Mouse (Mus musculus): ENCODE results near the gene Atp5e.

Gene Atp5e

DNA sequence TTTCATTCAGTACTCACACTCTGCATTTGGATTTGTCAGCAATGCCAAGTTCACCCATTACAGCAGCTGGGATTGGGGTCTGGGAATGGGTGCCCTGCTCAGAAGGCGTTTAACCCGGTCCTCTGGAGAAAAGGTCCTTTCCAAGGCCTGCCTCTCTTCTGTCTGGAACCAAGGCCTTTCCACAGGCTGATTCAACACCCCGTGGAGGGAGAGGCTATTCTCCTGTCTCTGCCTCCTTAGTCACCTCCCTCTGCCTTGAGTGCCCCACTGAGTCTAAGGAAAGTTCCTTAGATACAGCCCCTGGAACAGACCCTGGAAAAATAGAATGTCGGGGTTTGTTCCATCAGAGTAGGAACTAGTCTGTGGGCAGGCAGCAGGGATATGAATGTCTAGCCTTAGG lies 15.5 kb downstream of the Atp5e start:
- ATAC-seq (ENCODE audit: insufficient number of reproducible peaks, low FRiP score, low TSS enrichment): no peak

DNA sequence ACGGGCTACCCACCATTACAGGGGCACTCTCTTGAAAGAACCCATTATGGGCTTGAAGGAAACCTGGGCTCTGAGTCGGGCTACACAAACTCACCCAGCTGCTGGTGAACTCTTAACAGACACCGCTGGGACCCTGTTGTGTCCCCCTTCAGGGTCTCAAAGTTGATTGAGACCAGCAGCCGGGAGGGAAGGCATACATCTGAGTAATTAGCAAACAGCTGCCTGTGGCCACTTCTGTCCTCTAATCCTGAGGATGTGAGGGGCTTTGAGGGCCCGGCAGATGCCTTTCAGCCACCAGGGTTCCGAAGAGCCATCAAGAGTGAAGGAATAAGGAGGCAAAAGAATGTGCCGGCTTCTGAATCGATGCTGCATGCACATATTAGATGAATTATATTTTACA lies 17.0 kb downstream of the Atp5e start:
- no peak for ATAC-seq (ENCODE audit: insufficient number of reproducible peaks, low FRiP score, low TSS enrichment)

DNA sequence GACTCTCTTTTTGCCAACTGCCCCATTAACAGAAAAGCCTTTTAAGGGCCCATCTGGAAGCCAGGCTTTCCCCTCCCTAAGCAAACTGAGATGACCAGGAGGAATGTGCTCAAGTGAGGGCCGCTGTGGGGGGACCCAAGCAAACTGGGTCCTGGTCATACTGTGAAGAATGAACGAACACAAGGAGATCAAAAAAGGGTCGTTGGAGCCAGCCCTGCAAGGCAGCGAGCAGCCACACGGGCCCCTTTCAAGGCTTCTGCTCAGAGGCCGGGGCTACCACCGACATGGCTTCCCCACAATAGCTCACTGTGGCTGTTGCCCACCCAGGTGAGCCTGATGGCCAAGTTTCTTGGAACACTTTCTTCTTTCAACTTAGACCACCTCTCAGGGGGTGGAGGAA lies 17.4 kb downstream of the Atp5e start:
- ATAC-seq (ENCODE audit: insufficient number of reproducible peaks, low FRiP score, low TSS enrichment): no peak

DNA sequence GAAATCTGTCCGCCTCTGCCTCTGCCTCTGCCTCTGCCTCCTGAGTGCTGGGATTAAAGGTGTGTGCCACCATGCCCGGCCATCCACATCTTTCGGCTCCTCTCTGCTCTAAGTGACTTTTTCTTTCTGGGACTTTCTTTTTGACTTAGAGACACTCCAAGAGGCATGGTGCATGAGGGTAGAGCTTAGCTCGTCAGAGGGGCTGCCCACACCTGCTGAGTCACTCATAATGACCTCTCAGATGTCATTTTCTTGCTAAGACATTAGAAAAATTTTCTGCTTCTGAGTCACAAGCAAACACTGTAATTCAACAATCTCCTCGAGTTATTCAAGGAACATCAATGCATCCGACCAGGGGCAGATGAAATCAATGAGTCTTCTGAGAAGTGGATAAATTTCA lies 18.9 kb downstream of the Atp5e start:
- no peak for ATAC-seq (ENCODE audit: insufficient number of reproducible peaks, low FRiP score, low TSS enrichment)

DNA sequence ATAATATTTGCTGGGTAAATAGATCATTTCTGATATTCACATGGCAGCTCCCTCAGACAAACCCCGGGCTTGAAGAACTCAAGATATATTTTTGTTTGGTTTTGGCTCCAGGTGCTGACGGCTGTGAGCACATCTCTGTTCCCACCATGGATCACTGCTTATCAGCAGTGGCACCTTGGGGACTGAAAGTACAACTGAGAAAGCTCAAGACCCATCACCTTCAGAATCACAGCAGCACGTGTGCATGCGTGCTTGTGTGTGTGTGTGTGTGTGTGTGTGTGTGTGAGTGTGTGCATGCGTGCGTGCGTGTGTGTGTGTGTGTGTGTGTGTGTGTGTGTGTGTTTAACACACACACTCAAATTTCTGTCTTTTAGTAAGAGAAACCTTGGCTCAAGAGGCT lies 19.5 kb downstream of the Atp5e start:
- ATAC-seq (ENCODE audit: insufficient number of reproducible peaks, low FRiP score, low TSS enrichment): no peak

DNA sequence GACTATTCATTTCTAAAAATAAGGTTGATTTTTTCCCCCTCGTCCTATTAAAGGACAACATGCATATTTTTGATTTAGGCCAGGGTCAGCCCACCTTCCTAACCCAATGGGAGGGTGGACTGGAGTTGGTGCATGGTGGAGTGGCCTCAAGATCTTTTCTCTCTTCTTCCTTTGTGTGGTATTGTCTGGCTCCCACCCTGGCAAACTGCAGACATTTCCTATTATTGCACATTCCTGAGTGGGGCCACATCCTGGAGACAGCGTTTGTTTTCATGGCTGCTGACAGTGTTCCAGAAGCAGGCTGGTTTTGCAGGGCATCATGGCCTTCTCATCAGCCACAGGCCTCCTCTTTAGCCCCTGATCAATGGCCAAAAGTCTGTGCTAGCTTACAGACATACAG lies 20.9 kb downstream of the Atp5e start:
- ATAC-seq (ENCODE audit: insufficient number of reproducible peaks, low FRiP score, low TSS enrichment): no peak

DNA sequence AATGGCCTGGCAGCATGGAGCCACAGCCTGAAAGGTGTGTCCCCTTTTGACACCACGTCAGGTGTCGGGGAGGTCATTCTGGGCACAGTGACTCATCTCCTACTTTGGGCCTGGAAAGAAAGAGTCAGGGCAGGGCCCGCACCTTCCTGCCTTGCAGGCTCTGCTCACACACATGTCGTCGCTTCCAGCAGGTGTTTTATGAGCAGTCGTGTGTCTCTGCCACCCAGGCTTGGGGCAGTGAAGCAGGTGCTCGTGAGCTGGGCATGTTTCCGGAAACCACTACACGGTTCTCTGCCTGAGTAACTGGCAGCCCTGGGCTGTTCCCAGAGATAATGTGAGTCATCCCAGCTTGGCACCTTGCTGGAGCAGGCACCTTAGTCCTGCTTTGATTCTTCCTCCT lies 21.4 kb downstream of the Atp5e start:
- ATAC-seq (ENCODE audit: insufficient number of reproducible peaks, low FRiP score, low TSS enrichment): no peak

DNA sequence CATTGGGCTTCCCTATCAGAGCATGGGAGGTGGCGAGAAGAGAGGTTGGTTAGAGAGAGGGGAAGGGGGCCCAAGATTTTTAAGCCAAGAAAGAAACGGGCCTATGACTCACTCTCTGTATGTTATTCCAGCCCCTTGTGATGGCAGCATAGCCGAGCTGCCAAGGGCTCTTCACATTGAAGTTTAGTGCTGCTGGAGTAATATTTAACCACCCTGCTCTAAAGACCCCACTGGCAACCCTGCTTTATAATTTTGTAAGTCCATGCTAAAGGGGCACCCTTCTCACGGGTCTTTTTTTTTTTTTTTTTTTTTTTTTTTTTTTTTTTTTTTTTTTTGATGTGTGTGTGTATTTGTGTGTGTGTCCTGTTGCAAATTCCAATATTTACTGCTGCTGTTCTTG lies 22.0 kb downstream of the Atp5e start:
- ATAC-seq (ENCODE audit: insufficient number of reproducible peaks, low FRiP score, low TSS enrichment): no peak

DNA sequence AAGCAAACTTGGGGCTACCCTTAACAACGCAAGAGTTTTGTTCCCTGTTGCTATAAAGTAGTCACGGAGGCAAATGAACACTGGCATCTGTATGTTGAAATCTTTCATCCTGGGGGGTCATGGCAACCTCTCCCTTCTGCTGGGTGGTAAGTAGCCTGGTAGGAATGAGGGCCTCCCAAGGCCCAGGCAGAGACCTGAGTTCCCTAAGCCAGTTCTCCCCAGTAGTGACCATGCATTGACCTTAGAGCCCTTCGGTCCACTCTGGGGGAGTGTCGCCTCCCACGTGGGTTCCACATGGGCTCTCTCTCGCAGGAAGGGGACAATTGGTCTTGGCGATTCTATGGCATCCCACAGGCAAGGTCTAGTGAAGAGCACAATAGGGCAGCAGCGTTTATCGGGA lies 23.9 kb downstream of the Atp5e start:
- no peak for ATAC-seq (ENCODE audit: insufficient number of reproducible peaks, low FRiP score, low TSS enrichment)

DNA sequence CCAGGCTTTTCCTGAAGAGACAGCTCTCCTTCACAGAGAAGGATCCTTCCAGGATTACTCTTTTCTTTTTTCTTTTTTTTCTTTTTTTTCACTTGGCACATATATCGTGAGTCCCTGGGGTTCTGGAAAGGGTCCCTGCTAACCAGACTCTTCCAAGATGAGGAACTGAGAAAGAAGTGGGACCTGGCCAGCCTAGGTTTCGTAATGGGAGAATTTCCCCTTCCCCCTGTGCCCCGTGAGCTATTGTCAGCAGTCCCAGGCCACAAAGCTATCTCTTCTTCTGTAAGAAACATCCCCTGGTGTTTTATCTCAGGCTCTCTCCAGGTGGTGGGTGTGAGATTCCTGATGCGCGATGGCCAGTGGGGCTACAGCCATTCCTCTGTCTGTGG lies 24.5 kb downstream of the Atp5e start:
- no peak for ATAC-seq (ENCODE audit: insufficient number of reproducible peaks, low FRiP score, low TSS enrichment)

DNA sequence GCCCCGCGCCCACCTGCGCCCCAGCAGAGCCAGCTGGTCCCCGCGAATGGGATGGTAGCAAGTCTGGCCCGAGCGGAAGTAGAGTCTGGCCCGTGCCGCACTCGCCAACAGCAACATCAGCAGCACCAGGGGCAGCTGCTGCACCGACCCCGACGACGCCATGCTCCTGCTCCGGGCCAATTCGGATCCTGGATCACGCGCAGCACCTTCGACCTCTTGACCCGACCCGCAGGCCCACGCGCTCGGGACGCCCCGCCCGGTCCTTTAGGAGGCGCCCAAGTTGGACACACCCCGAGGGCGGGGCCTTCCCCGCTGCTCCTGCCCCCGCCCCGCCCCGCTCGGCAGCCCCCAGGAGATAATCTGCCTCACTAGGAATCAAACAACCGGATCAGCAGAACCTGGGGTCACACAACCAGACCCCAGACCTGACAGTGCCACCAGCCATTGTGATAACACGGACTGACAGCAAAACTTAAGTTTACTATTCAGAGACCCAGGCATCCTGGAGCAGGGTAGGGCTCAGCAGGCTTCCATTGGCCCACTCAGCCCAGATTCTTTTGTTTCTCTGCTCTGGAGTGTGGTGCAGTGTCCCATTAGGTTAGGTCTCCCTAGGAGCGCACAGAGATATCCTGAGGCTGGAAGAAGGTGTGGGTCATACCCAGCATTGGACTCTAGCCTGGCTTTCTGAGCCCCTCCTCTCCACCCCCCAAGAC lies 25.0 kb downstream of the Atp5e start, which contains the start of gene Ctsz:
Gene Ctsz (minus strand): TSS at position 303 of the 713 bp plus-strand sequence.
- ATAC-seq (ENCODE audit: insufficient number of reproducible peaks, low FRiP score, low TSS enrichment): peak; percentile 36; the same call in 1 of the 2 replicates

DNA sequence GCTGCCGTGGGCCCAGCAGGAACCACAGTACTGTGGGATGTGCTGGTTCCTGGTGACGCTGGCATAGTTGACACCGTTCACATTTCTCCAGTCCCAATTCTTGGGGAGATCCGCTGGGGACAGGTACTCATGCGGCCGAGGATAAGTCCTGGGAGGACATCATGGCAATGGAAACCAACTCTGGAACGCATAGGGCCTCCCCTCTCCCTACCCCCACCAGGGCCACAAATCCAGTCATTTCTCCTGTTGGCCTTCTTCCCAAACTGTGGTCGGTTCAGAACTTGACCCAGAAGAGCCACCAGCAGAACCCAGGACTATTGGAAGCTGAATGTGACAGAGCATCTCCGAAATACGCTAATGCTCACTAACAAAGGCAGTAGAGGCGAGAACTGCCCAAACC lies 25.7 kb downstream of the Atp5e start:
- no peak for ATAC-seq (ENCODE audit: insufficient number of reproducible peaks, low FRiP score, low TSS enrichment)

DNA sequence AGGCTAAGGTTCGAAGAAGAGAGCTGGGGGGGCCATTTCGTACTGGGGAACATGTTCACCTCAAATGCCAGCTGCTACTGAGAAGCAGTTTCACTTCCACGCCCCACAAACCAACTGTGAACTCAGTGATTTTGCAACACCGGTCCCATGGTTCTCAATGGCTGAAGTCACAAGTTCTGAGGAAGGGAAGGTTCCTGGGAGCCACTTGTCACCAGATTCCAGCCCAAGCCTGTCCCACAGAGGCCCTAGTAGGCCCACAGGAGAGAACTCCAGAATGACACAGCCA lies 26.3 kb downstream of the Atp5e start:
- ATAC-seq (ENCODE audit: insufficient number of reproducible peaks, low FRiP score, low TSS enrichment): no peak

DNA sequence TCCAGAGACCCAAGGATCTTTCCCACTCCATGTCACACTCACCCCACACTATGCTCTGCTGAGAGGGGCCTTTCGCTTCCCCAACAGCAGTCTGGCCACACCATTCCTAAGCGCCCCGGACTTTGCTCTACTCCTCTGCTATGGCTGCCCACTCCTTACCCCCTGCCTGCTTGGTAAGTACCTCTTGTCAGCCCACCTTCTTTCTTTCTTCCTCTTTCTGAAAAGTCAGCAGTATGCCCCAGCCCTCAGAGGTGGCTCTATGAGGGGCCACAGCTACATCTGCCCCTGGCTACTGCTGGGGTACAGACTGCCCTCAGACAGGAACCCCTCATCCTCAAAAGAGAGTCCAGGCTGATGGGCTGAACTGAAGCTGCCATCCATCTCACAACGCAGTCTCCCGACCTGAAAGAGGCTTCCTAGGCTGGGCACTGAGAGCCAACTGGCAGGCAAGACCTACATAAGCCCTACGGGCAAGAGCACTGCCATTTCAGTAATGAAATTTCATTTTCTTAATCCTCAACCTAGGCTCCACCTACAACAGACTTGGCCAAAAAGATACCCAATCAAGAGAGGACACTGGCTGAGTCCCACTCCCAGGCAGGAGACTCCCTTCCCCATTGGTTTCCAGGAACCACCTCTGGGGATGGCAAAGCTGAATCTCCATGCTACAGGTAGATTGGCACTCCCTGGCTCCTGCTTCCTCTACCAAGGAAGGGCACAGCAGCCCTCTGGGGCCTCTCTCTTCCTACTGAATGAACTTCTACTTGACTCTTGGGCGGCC lies 26.8 kb downstream of the Atp5e start:
- ATAC-seq (ENCODE audit: insufficient number of reproducible peaks, low FRiP score, low TSS enrichment): no peak

DNA sequence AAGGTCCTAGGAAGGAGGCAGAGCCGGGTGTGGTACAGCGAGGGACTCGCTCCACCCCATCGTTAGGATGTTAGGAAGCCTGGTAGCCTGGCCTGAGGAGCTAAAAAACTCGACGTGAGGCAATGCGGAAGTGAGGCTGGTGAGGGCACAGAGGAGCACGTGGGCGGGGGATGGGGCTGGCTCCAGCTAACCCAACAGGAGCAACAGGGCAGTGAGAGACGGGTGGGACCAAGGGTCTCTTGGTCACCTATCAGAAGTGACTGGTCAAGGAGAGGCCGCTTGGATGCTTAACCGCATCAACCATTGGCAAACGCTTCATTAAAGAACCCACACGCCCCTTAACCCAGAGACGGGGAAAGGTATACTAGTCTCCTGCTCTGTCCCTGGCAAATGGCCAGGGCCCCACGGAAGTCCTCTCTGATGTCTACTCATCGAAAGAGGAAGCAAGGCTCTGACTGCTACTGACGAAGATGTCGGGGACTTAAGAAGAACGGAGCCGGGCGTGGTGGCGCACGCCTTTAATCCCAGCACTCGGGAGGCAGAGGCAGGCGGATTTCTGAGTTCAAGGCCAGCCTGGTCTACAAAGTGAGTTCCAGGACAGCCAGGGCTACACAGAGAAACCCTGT lies 27.7 kb downstream of the Atp5e start:
- no peak for ATAC-seq (ENCODE audit: insufficient number of reproducible peaks, low FRiP score, low TSS enrichment)

DNA sequence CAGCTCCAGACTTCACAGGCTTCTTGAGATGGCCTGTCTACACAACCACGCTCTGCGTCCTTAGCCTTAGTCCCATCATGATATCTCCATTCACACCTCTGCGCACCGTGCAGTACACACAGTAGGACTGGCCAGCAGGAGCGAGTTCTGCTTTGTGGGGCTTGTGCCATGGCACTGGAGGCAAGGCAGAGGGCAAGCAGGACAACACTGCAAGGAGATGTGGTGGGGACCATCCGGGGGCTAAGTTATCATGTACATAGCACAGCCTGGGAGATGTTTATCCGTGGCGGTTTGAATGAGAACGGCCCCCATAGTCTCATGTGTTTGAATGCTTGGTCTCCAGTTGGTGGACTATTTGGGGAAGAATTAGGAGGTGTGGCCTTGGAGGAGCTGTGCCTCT lies 29.0 kb downstream of the Atp5e start:
- no peak for ATAC-seq (ENCODE audit: insufficient number of reproducible peaks, low FRiP score, low TSS enrichment)

DNA sequence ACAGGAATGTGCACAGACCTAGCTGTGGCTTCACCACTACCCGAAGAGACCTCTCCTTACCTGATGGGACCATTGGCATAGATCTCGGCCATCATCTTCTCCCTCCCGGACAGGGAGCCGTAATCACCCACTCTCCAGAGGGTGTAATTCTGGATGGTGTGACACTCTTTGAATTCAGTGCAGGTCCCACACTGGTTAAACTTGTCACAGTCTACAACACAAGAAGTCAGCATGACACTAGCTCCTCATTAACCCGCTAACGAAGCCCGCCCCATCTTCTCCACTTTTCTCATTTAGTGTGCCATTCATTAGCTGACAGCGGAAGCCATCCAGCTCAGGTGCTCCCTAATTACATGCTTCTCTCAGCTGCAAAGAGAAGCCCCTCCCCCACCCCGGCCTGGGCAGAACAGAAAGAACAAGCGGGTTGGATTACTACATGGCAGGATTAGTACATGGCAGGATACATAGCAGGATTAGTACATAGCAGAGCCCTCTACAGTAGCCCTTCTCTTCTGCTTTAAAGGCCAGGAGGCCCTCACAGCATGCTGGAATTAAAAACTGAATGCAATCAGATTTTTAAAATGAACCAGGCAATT lies 34.8 kb downstream of the Atp5e start:
- no peak for ATAC-seq (ENCODE audit: insufficient number of reproducible peaks, low FRiP score, low TSS enrichment)

DNA sequence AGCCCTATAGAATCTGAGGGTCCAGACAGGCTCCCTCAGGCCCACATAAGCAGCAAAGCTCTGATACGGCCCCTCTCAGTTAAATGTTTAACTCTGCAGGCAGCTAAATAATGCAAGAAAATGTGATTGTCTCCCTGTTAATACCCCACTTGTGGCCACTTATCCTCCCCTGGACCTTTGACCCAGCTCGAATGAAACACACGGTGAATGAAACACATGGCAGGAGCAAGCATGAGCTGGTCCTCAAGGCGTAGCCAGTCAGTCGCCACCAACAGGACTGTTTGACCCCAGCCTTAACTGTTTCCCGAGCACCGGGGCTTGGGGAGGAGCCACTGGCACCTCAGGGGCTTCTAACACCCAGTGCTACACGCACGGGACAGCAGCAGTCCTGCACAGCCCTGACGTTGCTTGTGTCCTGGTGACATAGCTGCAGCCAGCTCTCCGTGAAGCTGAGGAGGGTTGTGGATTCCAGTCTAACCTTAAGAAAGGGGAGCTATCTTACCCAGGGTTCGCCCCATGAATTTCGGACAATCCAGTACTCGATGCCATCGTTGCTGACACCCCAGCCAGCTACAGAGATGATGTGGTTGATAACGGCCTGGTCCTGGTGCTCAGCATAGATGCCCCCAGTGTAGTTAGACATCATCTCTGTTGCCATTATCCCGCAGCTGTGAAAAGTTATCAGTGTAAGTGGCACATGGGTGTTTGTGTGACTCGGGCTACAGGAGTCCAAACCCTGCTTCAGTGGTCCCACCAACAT lies 35.6 kb downstream of the Atp5e start:
- no peak for ATAC-seq (ENCODE audit: insufficient number of reproducible peaks, low FRiP score, low TSS enrichment)

DNA sequence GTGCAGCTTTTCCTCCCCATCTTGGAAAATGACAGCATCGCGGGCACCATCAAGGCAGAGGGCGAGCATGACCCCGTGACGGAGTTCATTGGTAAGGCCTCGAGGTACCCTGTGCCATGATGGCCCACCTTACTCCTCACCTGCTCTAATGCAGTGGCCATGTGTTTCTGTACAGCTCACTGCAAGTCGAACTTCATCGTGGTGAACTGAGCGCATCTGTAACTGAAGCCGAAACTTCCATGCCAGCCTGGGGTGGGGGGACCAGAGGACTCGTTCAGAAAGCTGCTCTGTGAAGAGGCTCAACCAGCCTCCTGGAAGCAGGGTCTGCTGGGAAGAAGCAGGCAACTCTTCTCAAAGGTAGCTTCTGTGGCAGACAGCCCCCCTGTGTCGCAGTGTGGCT lies 37.0 kb downstream of the Atp5e start:
- no peak for ATAC-seq (ENCODE audit: insufficient number of reproducible peaks, low FRiP score, low TSS enrichment)

DNA sequence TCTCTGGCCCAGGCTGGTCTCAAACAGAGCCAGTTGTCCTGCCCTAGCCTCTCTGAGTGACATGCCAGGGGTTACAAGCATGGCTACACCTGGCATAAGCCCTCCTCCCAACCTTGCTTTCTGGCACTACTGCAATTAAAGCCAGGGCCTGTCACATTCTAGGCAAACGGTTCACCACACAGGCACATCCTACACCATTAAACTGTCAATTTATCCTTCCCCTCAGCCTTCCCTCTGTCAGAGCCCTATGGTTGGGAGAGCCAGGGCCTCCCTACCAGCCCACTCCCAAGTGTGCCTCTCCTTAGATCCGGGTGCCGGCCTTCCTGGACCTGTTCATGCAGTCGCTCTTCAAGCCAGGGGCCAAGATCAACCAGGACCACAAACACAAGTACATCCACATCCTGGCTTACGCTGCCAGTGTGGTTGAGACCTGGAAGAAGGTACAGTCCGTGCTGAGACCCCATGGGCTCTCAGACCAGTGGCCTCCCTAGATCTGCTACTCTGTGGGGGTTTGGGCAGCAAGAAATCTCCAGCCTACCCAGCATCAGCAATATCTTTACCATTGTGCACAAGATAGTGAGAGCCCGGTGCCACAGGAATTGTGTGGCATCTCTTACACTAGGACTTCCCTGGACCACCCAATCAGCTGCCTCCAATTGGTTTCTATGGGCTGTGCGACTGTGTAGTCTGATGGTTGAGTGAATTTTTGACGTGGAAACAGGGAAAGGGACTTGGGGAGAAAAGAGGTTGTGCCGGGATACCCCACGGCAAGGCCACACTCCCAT lies 39.4 kb downstream of the Atp5e start:
- no peak for ATAC-seq (ENCODE audit: insufficient number of reproducible peaks, low FRiP score, low TSS enrichment)
